Mouse (Mus musculus) cortical plate, adult 2 months (tissue): ENCODE measurements around the gene Sugt1.

Experiments used
- CTCF ChIP-seq: fragments of 200-500 bp; IDR thresholded peaks from 2 replicates; pipeline ENCODE4 v1.5.1; 2011; ENCODE audit warnings: mild to moderate bottlenecking, control low read depth, low read length; ENCODE audit not compliant: insufficient read depth; ENCODE audit errors: extremely low read depth
- POLR2A ChIP-seq: fragments of 200-500 bp; IDR thresholded peaks from 2 replicates; pipeline ENCODE4 v1.6.1; 2011; ENCODE audit warnings: mild to moderate bottlenecking, low read length, control low read depth; ENCODE audit not compliant: insufficient read depth; ENCODE audit errors: extremely low read depth

GRCm38 (mm10) chr14:79671008-79671407, 83.5 kb downstream of the Sugt1 start:
- no peak for TF ChIP-seq CTCF
- no peak for TF ChIP-seq POLR2A
